Comparison of ENCODE assay signal across 24 mouse cellular contexts in the genomic region with DNA sequence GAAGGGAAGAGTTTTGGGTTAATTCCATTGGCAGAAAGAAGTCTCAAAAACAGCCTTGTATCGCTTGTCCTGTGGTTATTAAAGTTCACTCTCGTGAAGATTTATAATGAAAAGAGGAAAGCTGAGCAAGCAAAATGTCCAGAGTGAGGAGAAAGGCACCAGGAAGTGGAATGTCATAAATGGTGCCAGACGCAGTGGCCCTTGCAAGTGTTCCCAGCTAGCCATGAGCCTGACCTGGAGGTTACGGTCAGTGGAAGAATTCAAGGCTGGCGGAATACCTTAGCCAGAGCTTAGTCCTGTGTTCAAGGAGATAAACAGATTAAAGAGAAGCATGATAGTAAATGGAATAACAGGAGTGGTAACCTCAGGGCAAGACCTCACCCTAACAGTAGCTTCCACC. TPM values are rescaled to one million over a fixed set of nuclear protein-coding genes. Genes with fewer than 3 reads are reported as not detected.
DNase-seq lines count a peak whose midpoint lies in the region; ATAC-seq and TF ChIP-seq lines count a peak whose summit lies in the region.
"Had no signal": no experiment of that assay in that cellular context is flagged by ENCODE, and none has a peak within 500 bp of the region (broad histone marks: within the 10 kb centered on the region; RNA-seq: fewer than 3 reads in every experiment).

No protein-coding gene starts in this region.

- TF ChIP-seq EP300 in heart, adult 2 months (IDR thresholded peaks at IDR 0.05; ENCODE audit: insufficient read depth, low read depth, low read length), result no peak

- H3K4me1 ChIP-seq in heart, embryonic 10.5 days, result no peaks in the 10 kb centered on the region
- no peaks in the 10 kb centered on the region for H3K4me1 ChIP-seq in heart, adult 2 months (ENCODE audit: control insufficient read depth, insufficient read depth, low read length)
- H3K4me1 ChIP-seq in kidney, embryonic 15.5 days, result no peaks in the 10 kb centered on the region
- H3K4me1 ChIP-seq: embryonic facial prominence, embryonic 10.5 days; embryonic facial prominence, embryonic 12.5 days; forebrain, embryonic 13.5 days; forebrain, embryonic 15.5 days had no signal

- no peak for ATAC-seq in kidney, embryonic 15.5 days (replicated peaks; ENCODE audit: low FRiP score)
- ATAC-seq: activated CD4-positive, CD25-positive, alpha-beta regulatory T cell, adult 4 months; CD4-positive, CD25-positive, alpha-beta regulatory T cell, adult 4 months; forebrain, embryonic 13.5 days; forebrain, embryonic 15.5 days; Patski had no signal

- H3K27me3 ChIP-seq in heart, embryonic 10.5 days (ENCODE audit: insufficient read depth, poor library complexity, severe bottlenecking), result no peaks in the 10 kb centered on the region
- H3K27me3 ChIP-seq in heart, adult 2 months (ENCODE audit: control insufficient read depth, insufficient read depth, low read length), result no peaks in the 10 kb centered on the region
- no peaks in the 10 kb centered on the region for H3K27me3 ChIP-seq in kidney, embryonic 15.5 days
- H3K27me3 ChIP-seq: CH12.LX; embryonic facial prominence, embryonic 12.5 days; forebrain, embryonic 13.5 days; forebrain, embryonic 15.5 days; Patski had no signal

- intact Hi-C loops in heart, adult 2 months (cut with DNase I), result no loop called here

- peak; percentile 61 for DNase-seq in heart, embryonic 10.5 days (ENCODE audit: low spot score)
- no peak for DNase-seq in heart, adult 2 months
- DNase-seq in kidney, adult 8-10 months, result peak; percentile 36 to 39
- peak; percentile 45 to 46 for DNase-seq in kidney, postnatal 36 days
- DNase-seq in kidney, postnatal 10 days, result no peak
- DNase-seq: adrenal gland, adult 8-10 months; adrenal gland, postnatal 14 days; adrenal gland, postnatal 36 days; B cell, adult 2 months; cerebellum, adult 11-12 months; cerebellum, adult 2 months; cerebellum, adult 9-10 months; cerebellum, postnatal 10 days; cerebellum, postnatal 25 days had no signal

- no peak overlapping the region for H3K27ac ChIP-seq in heart, embryonic 10.5 days
- H3K27ac ChIP-seq in heart, adult 2 months, result no peak overlapping the region
- no peak overlapping the region for H3K27ac ChIP-seq in kidney, embryonic 15.5 days
- H3K27ac ChIP-seq: embryonic facial prominence, embryonic 10.5 days; embryonic facial prominence, embryonic 12.5 days; forebrain, embryonic 13.5 days; forebrain, embryonic 15.5 days had no signal

- TF ChIP-seq POLR2A in heart, adult 2 months (IDR thresholded peaks at IDR 0.05; ENCODE audit: insufficient read depth, low read depth, low read length), result no peak

- H3K4me2 ChIP-seq in kidney, embryonic 15.5 days, result no peak overlapping the region
- H3K4me2 ChIP-seq: embryonic facial prominence, embryonic 12.5 days; forebrain, embryonic 13.5 days; forebrain, embryonic 15.5 days had no signal

- H3K36me3 ChIP-seq in heart, embryonic 10.5 days, result peaks cover 38% of the 10 kb centered on the region
- H3K36me3 ChIP-seq in heart, adult 2 months (ENCODE audit: control insufficient read depth, insufficient read depth, low read length), result peaks cover 5% of the 10 kb centered on the region
- peaks cover 18% of the 10 kb centered on the region for H3K36me3 ChIP-seq in kidney, embryonic 15.5 days
- H3K36me3 ChIP-seq: forebrain, embryonic 15.5 days had no signal

- 86% methylated on average over 5 of the region's 5 CpGs for WGBS in heart, embryonic 10.5 days
- WGBS in heart, adult 2 months, result 86% methylated on average over 5 of the region's 5 CpGs
- 81% methylated on average over 5 of the region's 5 CpGs for WGBS in kidney, embryonic 15.5 days

- no peak overlapping the region for H3K4me3 ChIP-seq in heart, embryonic 10.5 days
- no peak overlapping the region for H3K4me3 ChIP-seq in heart, adult 2 months
- H3K4me3 ChIP-seq in kidney, embryonic 15.5 days (replicated peaks), result no peak overlapping the region
- H3K4me3 ChIP-seq: embryonic facial prominence, embryonic 10.5 days; embryonic facial prominence, embryonic 12.5 days; forebrain, embryonic 13.5 days; forebrain, embryonic 15.5 days had no signal

- no peak for TF ChIP-seq CTCF in heart, adult 2 months (IDR thresholded peaks at IDR 0.05)

- no peaks in the 10 kb centered on the region for H3K9me3 ChIP-seq in heart, embryonic 10.5 days
- H3K9me3 ChIP-seq in kidney, embryonic 15.5 days (replicated peaks), result no peaks in the 10 kb centered on the region
- H3K9me3 ChIP-seq: embryonic facial prominence, embryonic 10.5 days; embryonic facial prominence, embryonic 12.5 days; forebrain, embryonic 13.5 days; forebrain, embryonic 15.5 days; G1E had no signal

- no peak overlapping the region for H3K9ac ChIP-seq in heart, adult 2 months (ENCODE audit: low read depth, low read length)
- H3K9ac ChIP-seq in kidney, embryonic 15.5 days, result no peak overlapping the region
- H3K9ac ChIP-seq: embryonic facial prominence, embryonic 12.5 days; forebrain, embryonic 13.5 days; forebrain, embryonic 15.5 days had no signal

- H3K79me2 ChIP-seq in heart, adult 2 months (replicated peaks; ENCODE audit: control insufficient read depth, insufficient read depth, low read length), result no peaks in the 10 kb centered on the region

RNA-seq across cellular contexts. Expression of a gene that starts 25.1 kb away (rescaled TPM):
- 7.1 and 8.5 TPM in 2 replicates for polyA plus RNA-seq in heart, embryonic 10.5 days (2016; fragmentation: Nextera tagmentation; extraction: Ambion mirVana)
- 1 to 10 TPM; 1.6 to 2.3 TPM for total RNA-seq in heart, adult 2 months (2021)
- polyA plus RNA-seq in heart, adult 2 months (2012; rRNA removed), result 2.6 TPM in 2 replicates
- 0.70 and 0.72 TPM in 2 replicates for polyA plus RNA-seq in kidney, embryonic 15.5 days (2015; fragmentation: Nextera tagmentation; extraction: Ambion mirVana)
- polyA plus RNA-seq: activated CD4-positive, CD25-positive, alpha-beta regulatory T cell, adult 4 months; CD4-positive, CD25-positive, alpha-beta regulatory T cell, adult 4 months had no signal

Comparison
In these comparisons a context has a peak if more than half of its experiments do, and no peak if none do; other contexts are left out.
1. DNase-seq: peak in heart, embryonic 10.5 days (single experiment), kidney, adult 8-10 months (2 of 2) and kidney, postnatal 36 days (2 of 2); none in heart, adult 2 months (0 of 2) and kidney, postnatal 10 days (single experiment).